Mouse (Mus musculus): ENCODE results near the gene Ltbp1. TPM values are rescaled to one million over a fixed set of nuclear protein-coding genes. Genes with fewer than 3 reads are reported as not detected.

Gene Ltbp1
- total and polyA plus RNA-seq, 3 experiments, result 0.01 to 0.04 TPM; not detected in 1

DNA sequence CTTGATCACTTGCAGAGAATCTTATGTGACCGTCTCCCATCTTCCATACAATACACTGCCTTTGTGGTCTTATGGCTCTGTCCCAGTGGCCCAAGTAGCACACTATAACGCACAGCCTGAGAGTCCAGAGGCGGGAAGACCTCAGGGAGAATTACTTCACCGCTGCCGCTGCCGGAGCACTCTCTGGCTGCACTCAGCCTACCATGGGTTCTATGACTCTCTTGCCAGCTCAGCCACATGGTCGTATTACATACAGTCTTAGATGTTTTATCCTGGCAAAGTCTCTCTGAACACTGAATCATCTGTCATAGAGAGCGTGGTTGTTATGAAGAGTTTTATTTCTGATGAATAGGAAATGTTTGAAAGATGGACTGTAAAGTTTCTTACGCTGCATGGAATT lies 89.2 kb downstream of the Ltbp1 start:
- Histone ChIP-seq H3K9ac (ENCODE audit: control insufficient read depth, low read depth, low read length, poor library complexity, severe bottlenecking) (no peak overlapping the region), H3K27ac (ENCODE audit: control insufficient read depth, low read depth, low read length) (no peak overlapping the region), H3K4me3 (ENCODE audit: control insufficient read depth in 1 of 2, insufficient read depth in 1 of 2, low read depth in 2 of 2, low read length in 2 of 2) (no peak overlapping the region), H3K79me2 (ENCODE audit: control insufficient read depth, insufficient read depth, low read length, poor library complexity) (no peaks in the 10 kb centered on the region), H3K36me3 (ENCODE audit: control insufficient read depth in 1 of 2, insufficient read depth in 2 of 2, low read length in 2 of 2) (no peaks in the 10 kb centered on the region), H3K4me1 (ENCODE audit: control insufficient read depth in 1 of 2, insufficient read depth in 2 of 2, low read length in 2 of 2) (no peaks in the 10 kb centered on the region), H3K9me3 (replicated peaks; ENCODE audit: insufficient read depth, low read length) (no peaks in the 10 kb centered on the region), H3K27me3 (ENCODE audit: control insufficient read depth in 1 of 2, insufficient read depth in 2 of 2, low read length in 2 of 2) (peaks cover 3 to 6% of the 10 kb centered on the region in 2 experiments; a peak in 3 of 4 replicates)
- no peak for TF ChIP-seq MYB (IDR thresholded peaks at IDR 0.05; ENCODE audit: low read depth, low read length)
- no peak for TF ChIP-seq E2F4 (IDR thresholded peaks at IDR 0.05; ENCODE audit: borderline replicate concordance, low read depth, low read length)
- no peak for TF ChIP-seq ZKSCAN1 (IDR thresholded peaks at IDR 0.05; ENCODE audit: low read depth, low read length)
- TF ChIP-seq ZNF384 (IDR thresholded peaks at IDR 0.05; ENCODE audit: low read depth, low read length), result no peak
- TF ChIP-seq CTCF (IDR thresholded peaks at IDR 0.05 in 2 of 3, conservative IDR thresholded peaks at IDR 0.05 in 1 of 3; ENCODE audit: control insufficient read depth in 1 of 3, insufficient read depth in 1 of 3, low read depth in 2 of 3, low read length in 3 of 3, poor library complexity in 1 of 3, severe bottlenecking in 1 of 3), result no peak
- no peak for TF ChIP-seq POLR2AphosphoS2 (IDR thresholded peaks at IDR 0.05; ENCODE audit: low read length)
- TF ChIP-seq MEF2A (IDR thresholded peaks at IDR 0.05; ENCODE audit: extremely low read depth, insufficient replicate concordance, low read depth, low read length, poor library complexity, severe bottlenecking), result no peak
- TF ChIP-seq TAL1 (IDR thresholded peaks at IDR 0.05; ENCODE audit: low read length), result no peak
- no peak for TF ChIP-seq KAT2A (conservative IDR thresholded peaks at IDR 0.05; ENCODE audit: low read depth, low read length)
- TF ChIP-seq NRF1 (IDR thresholded peaks at IDR 0.05; ENCODE audit: insufficient read depth, low read depth, low read length, poor library complexity, severe bottlenecking), result no peak
- no peak for TF ChIP-seq GATA1 (IDR thresholded peaks at IDR 0.05; ENCODE audit: low read depth, low read length)
- no peak for TF ChIP-seq USF2 (IDR thresholded peaks at IDR 0.05; ENCODE audit: borderline replicate concordance in 1 of 2, insufficient read depth in 1 of 2, low read depth in 1 of 2, low read length in 2 of 2)
- no peak for TF ChIP-seq RCOR1 (IDR thresholded peaks at IDR 0.05; ENCODE audit: low read depth, low read length)
- TF ChIP-seq POLR2A (IDR thresholded peaks at IDR 0.05; ENCODE audit: control insufficient read depth in 1 of 2, insufficient read depth in 1 of 2, low read depth in 1 of 2, low read length in 2 of 2, poor library complexity in 1 of 2), result no peak
- no peak for TF ChIP-seq TCF12 (IDR thresholded peaks at IDR 0.05; ENCODE audit: low read depth, low read length)
- DNase-seq (ENCODE audit: low read depth, low spot score), result no peak

DNA sequence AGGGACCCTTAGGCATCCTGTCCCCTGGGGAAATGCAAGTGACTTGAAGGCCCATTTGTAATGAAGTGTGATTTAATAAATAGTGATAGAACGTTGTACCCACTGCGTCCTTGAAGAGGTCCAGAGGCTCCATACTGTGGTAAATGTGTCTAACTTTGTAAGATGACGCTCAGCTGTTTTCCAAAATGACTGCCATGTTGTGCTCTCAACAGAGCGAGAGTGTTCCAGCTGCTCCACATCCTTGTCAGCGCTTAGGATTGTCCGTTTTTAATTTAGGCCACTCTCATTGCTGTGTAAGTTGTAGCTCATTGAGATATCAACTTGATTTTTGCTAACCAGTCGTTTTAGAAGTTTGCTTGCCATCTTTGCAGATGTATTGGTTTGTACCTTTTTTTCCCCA lies 91.4 kb downstream of the Ltbp1 start:
- no peaks in the 10 kb centered on the region for H3K79me2 ChIP-seq (ENCODE audit: control insufficient read depth, insufficient read depth, low read length, poor library complexity)
- no peak for DNase-seq (ENCODE audit: low read depth, low spot score)
- H3K4me1 ChIP-seq (ENCODE audit: control insufficient read depth in 1 of 2, insufficient read depth in 2 of 2, low read length in 2 of 2), result no peaks in the 10 kb centered on the region
- H3K27me3 ChIP-seq (ENCODE audit: control insufficient read depth in 1 of 2, insufficient read depth in 2 of 2, low read length in 2 of 2), result peaks cover 7 to 9% of the 10 kb centered on the region in 2 experiments
- H3K9me3 ChIP-seq (replicated peaks; ENCODE audit: insufficient read depth, low read length), result no peaks in the 10 kb centered on the region
- no peaks in the 10 kb centered on the region for H3K36me3 ChIP-seq (ENCODE audit: control insufficient read depth in 1 of 2, insufficient read depth in 2 of 2, low read length in 2 of 2)
- TF ChIP-seq TAL1 (IDR thresholded peaks at IDR 0.05; ENCODE audit: low read length) (no peak), USF2 (IDR thresholded peaks at IDR 0.05; ENCODE audit: borderline replicate concordance in 1 of 2, insufficient read depth in 1 of 2, low read depth in 1 of 2, low read length in 2 of 2) (no peak)
- H3K9ac ChIP-seq (ENCODE audit: control insufficient read depth, low read depth, low read length, poor library complexity, severe bottlenecking), result no peak overlapping the region
- H3K27ac ChIP-seq (ENCODE audit: control insufficient read depth, low read depth, low read length), result no peak overlapping the region
- no peak overlapping the region for H3K4me3 ChIP-seq (ENCODE audit: control insufficient read depth in 1 of 2, insufficient read depth in 1 of 2, low read depth in 2 of 2, low read length in 2 of 2)

Data from MEL (cell line).